15 mouse cellular contexts compared by ENCODE assay signal in the genomic region with DNA sequence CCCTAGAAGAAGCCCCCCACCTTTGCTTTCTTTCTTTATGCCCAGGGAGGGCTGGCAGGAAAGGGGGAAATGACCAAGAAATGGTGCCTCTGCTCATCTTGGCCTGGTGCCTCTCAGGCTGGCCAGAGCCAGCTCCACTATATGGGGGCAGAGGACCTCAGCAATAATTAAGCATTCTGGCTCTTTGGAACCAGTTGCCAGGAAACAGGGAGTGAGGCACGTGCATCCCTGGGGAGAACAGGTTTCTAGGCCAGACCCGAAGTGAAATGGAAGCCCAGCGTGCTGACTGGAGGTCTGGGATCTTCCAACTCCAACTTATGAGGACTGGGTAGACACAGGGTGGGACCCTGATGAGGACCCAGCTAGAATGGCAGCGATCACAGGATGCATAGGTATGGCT. TPM values are rescaled to one million over a fixed set of nuclear protein-coding genes. Genes with fewer than 3 reads are reported as not detected.
DNase-seq lines count a peak whose midpoint lies in the region; ATAC-seq lines count a peak whose summit lies in the region.
"Had no signal": no experiment of that assay in that cellular context is flagged by ENCODE, and none has a peak within 500 bp of the region (broad histone marks: within the 10 kb centered on the region; RNA-seq: fewer than 3 reads in every experiment).

No protein-coding gene starts in this region.

- peak overlapping the region; percentile 84 for H3K27ac ChIP-seq in midbrain, embryonic 10.5 days (replicated peaks)
- H3K27ac ChIP-seq in midbrain, embryonic 16.5 days (ENCODE audit: low read length) = no peak overlapping the region
- H3K27ac ChIP-seq in forebrain, embryonic 13.5 days = no peak overlapping the region; the same call in 1 of the 2 replicates
- H3K27ac ChIP-seq in hindbrain, embryonic 16.5 days (ENCODE audit: low read depth, low read length) = no peak overlapping the region
- 0 out of 2 replicates have a peak overlapping the region, but pooled peaks have one; percentile 33 for H3K27ac ChIP-seq in neural tube, embryonic 15.5 days (replicated peaks)
- H3K27ac ChIP-seq: liver, embryonic 12.5 days had no signal

- ATAC-seq in midbrain, embryonic 16.5 days = no peak; the same call in 1 of the 2 replicates
- no peak for ATAC-seq in forebrain, embryonic 13.5 days
- peak; percentile 35 for ATAC-seq in hindbrain, embryonic 16.5 days
- ATAC-seq in neural tube, embryonic 15.5 days (ENCODE audit: low FRiP score) = no peak

- peak overlapping the region; percentile 88; the same call in 1 of the 2 replicates for H3K4me3 ChIP-seq in midbrain, embryonic 10.5 days
- no peak overlapping the region for H3K4me3 ChIP-seq in midbrain, embryonic 16.5 days (ENCODE audit: low read depth, low read length)
- H3K4me3 ChIP-seq in forebrain, embryonic 13.5 days = no peak overlapping the region
- no peak overlapping the region for H3K4me3 ChIP-seq in hindbrain, embryonic 16.5 days (ENCODE audit: low read length)
- no peak overlapping the region for H3K4me3 ChIP-seq in neural tube, embryonic 15.5 days (replicated peaks)

- peaks cover 67% of the 10 kb centered on the region for H3K4me1 ChIP-seq in midbrain, embryonic 10.5 days
- H3K4me1 ChIP-seq in midbrain, embryonic 16.5 days (ENCODE audit: control insufficient read depth, insufficient read depth, low read length) = peaks cover 24% of the 10 kb centered on the region
- peaks cover 41% of the 10 kb centered on the region for H3K4me1 ChIP-seq in forebrain, embryonic 13.5 days
- H3K4me1 ChIP-seq in hindbrain, embryonic 16.5 days (ENCODE audit: control insufficient read depth, insufficient read depth, low read depth, low read length) = peaks cover 31% of the 10 kb centered on the region
- peaks cover 50% of the 10 kb centered on the region for H3K4me1 ChIP-seq in neural tube, embryonic 15.5 days

- peaks cover 53% of the 10 kb centered on the region for H3K27me3 ChIP-seq in midbrain, embryonic 10.5 days (ENCODE audit: low read depth, poor library complexity, severe bottlenecking)
- peaks cover 19% of the 10 kb centered on the region for H3K27me3 ChIP-seq in midbrain, embryonic 16.5 days (ENCODE audit: control insufficient read depth, insufficient read depth, low read depth, low read length)
- peaks cover 52% of the 10 kb centered on the region for H3K27me3 ChIP-seq in forebrain, embryonic 13.5 days
- peaks cover 9% of the 10 kb centered on the region; the same call in 1 of the 2 replicates for H3K27me3 ChIP-seq in hindbrain, embryonic 16.5 days (replicated peaks; ENCODE audit: control insufficient read depth, insufficient read depth, low read length)
- H3K27me3 ChIP-seq in neural tube, embryonic 15.5 days (replicated peaks) = peaks cover 28% of the 10 kb centered on the region

- DNase-seq in midbrain, embryonic 10.5 days (ENCODE audit: low spot score) = no peak
- no peak for DNase-seq in adrenal gland, postnatal 10 days
- no peak for DNase-seq in urinary bladder, postnatal 25 days (ENCODE audit: low spot score)
- DNase-seq: adrenal gland, postnatal 14 days; heart, adult 18-20 months; lung, postnatal 4 days; thymus, adult 2 months had no signal

- H3K9me3 ChIP-seq in midbrain, embryonic 10.5 days (replicated peaks) = no peaks in the 10 kb centered on the region
- H3K9me3 ChIP-seq in midbrain, embryonic 16.5 days (replicated peaks; ENCODE audit: control insufficient read depth, low read length, poor library complexity, severe bottlenecking) = no peaks in the 10 kb centered on the region
- no peaks in the 10 kb centered on the region for H3K9me3 ChIP-seq in forebrain, embryonic 13.5 days (replicated peaks)
- no peaks in the 10 kb centered on the region for H3K9me3 ChIP-seq in hindbrain, embryonic 16.5 days (ENCODE audit: control insufficient read depth, low read length)
- no peaks in the 10 kb centered on the region for H3K9me3 ChIP-seq in neural tube, embryonic 15.5 days (replicated peaks)
- H3K9me3 ChIP-seq: liver, embryonic 12.5 days had no signal

- H3K4me2 ChIP-seq in midbrain, embryonic 16.5 days (ENCODE audit: low read length) = no peak overlapping the region; the same call in 1 of the 2 replicates
- H3K4me2 ChIP-seq in forebrain, embryonic 13.5 days = peak overlapping the region; percentile 95
- H3K4me2 ChIP-seq in hindbrain, embryonic 16.5 days (ENCODE audit: low read length) = no peak overlapping the region; the same call in 1 of the 2 replicates
- peak overlapping the region; percentile 93 for H3K4me2 ChIP-seq in neural tube, embryonic 15.5 days

- WGBS in midbrain, embryonic 10.5 days = 32% methylated on average over 4 of the region's 4 CpGs
- 20% methylated on average over 4 of the region's 4 CpGs for WGBS in midbrain, embryonic 16.5 days
- 36% methylated on average over 4 of the region's 4 CpGs for WGBS in forebrain, embryonic 13.5 days
- WGBS in hindbrain, embryonic 16.5 days = 16% methylated on average over 4 of the region's 4 CpGs
- WGBS in neural tube, embryonic 15.5 days = 19% methylated on average over 4 of the region's 4 CpGs

- peaks cover 15% of the 10 kb centered on the region for H3K36me3 ChIP-seq in midbrain, embryonic 10.5 days
- H3K36me3 ChIP-seq in midbrain, embryonic 16.5 days (ENCODE audit: control insufficient read depth, insufficient read depth, low read length) = no peaks in the 10 kb centered on the region
- H3K36me3 ChIP-seq in forebrain, embryonic 13.5 days (ENCODE audit: poor library complexity, severe bottlenecking) = peaks cover 6% of the 10 kb centered on the region; the same call in 1 of the 2 replicates
- H3K36me3 ChIP-seq in hindbrain, embryonic 16.5 days (ENCODE audit: control insufficient read depth, insufficient read depth, low read length) = no peaks in the 10 kb centered on the region
- H3K36me3 ChIP-seq in neural tube, embryonic 15.5 days = no peaks in the 10 kb centered on the region

- H3K9ac ChIP-seq in midbrain, embryonic 16.5 days (ENCODE audit: low read depth, low read length) = no peak overlapping the region
- no peak overlapping the region for H3K9ac ChIP-seq in forebrain, embryonic 13.5 days
- no peak overlapping the region for H3K9ac ChIP-seq in hindbrain, embryonic 16.5 days (ENCODE audit: low read depth, low read length)
- H3K9ac ChIP-seq in neural tube, embryonic 15.5 days (replicated peaks) = no peak overlapping the region

RNA-seq across cellular contexts. Expression of a gene that starts 0.5 kb away (rescaled TPM):
- polyA plus RNA-seq in midbrain, embryonic 10.5 days (2016; fragmentation: Nextera tagmentation; extraction: Ambion mirVana) = 0.20 TPM in 1 of 2 replicates, not detected in the other
- polyA plus RNA-seq in midbrain, embryonic 16.5 days (2015; fragmentation: Nextera tagmentation; extraction: Ambion mirVana) = not detected in 2 replicates
- polyA plus RNA-seq in forebrain, embryonic 13.5 days (2015; fragmentation: Nextera tagmentation; extraction: Ambion mirVana) = not detected in 2 replicates
- 0.94 and 1.1 TPM in 2 replicates for polyA plus RNA-seq in hindbrain, embryonic 16.5 days (2015; fragmentation: Nextera tagmentation; extraction: Ambion mirVana)
- not detected in 2 replicates for polyA plus RNA-seq in neural tube, embryonic 15.5 days (2015; fragmentation: Nextera tagmentation; extraction: Ambion mirVana)
- total RNA-seq in adrenal gland, postnatal 10 days (2021) = not detected
- total RNA-seq: adrenal gland, postnatal 14 days; common myeloid progenitor, adult 5-6 weeks; G1E; heart, adult 18-20 months; layer of hippocampus, postnatal 25 days had no signal
- polyA plus RNA-seq: G1E; liver, embryonic 12.5 days; thymus, adult 2 months had no signal

RNA-seq across cellular contexts. Expression of a gene that starts 0.9 kb away (rescaled TPM):
- 19.4 and 22.9 TPM in 2 replicates for polyA plus RNA-seq in midbrain, embryonic 10.5 days (2016; fragmentation: Nextera tagmentation; extraction: Ambion mirVana)
- 12.4 and 13.4 TPM in 2 replicates for polyA plus RNA-seq in midbrain, embryonic 16.5 days (2015; fragmentation: Nextera tagmentation; extraction: Ambion mirVana)
- 16.6 and 17.2 TPM in 2 replicates for polyA plus RNA-seq in forebrain, embryonic 13.5 days (2015; fragmentation: Nextera tagmentation; extraction: Ambion mirVana)
- 13.3 and 14.7 TPM in 2 replicates for polyA plus RNA-seq in hindbrain, embryonic 16.5 days (2015; fragmentation: Nextera tagmentation; extraction: Ambion mirVana)
- polyA plus RNA-seq in neural tube, embryonic 15.5 days (2015; fragmentation: Nextera tagmentation; extraction: Ambion mirVana) = 13.9 and 14.8 TPM in 2 replicates
- 10 to 100 TPM in 1 of 2 experiments, 1 to 10 TPM in 1; 7.9 to 10.1 TPM for total RNA-seq in adrenal gland, postnatal 10 days (2021)

RNA-seq across cellular contexts. Expression of a gene that starts 2.8 kb away (rescaled TPM):
- 0.25 and 1.0 TPM in 2 replicates for polyA plus RNA-seq in midbrain, embryonic 10.5 days (2016; fragmentation: Nextera tagmentation; extraction: Ambion mirVana)
- polyA plus RNA-seq in midbrain, embryonic 16.5 days (2015; fragmentation: Nextera tagmentation; extraction: Ambion mirVana) = 0.24 and 0.51 TPM in 2 replicates
- polyA plus RNA-seq in forebrain, embryonic 13.5 days (2015; fragmentation: Nextera tagmentation; extraction: Ambion mirVana) = 0.65 and 0.68 TPM in 2 replicates
- polyA plus RNA-seq in hindbrain, embryonic 16.5 days (2015; fragmentation: Nextera tagmentation; extraction: Ambion mirVana) = 0.50 and 0.60 TPM in 2 replicates
- 0.42 TPM in 1 of 2 replicates, not detected in the other for polyA plus RNA-seq in neural tube, embryonic 15.5 days (2015; fragmentation: Nextera tagmentation; extraction: Ambion mirVana)
- total RNA-seq in adrenal gland, postnatal 10 days (2021) = not detected
- total RNA-seq: adrenal gland, postnatal 14 days; heart, adult 18-20 months; layer of hippocampus, postnatal 25 days had no signal
- polyA plus RNA-seq: thymus, adult 2 months had no signal

RNA-seq across cellular contexts. Expression of a gene that starts 7.7 kb away (rescaled TPM):
- polyA plus RNA-seq in midbrain, embryonic 10.5 days (2016; fragmentation: Nextera tagmentation; extraction: Ambion mirVana) = 5.7 and 9.5 TPM in 2 replicates
- 12.9 and 16.2 TPM in 2 replicates for polyA plus RNA-seq in midbrain, embryonic 16.5 days (2015; fragmentation: Nextera tagmentation; extraction: Ambion mirVana)
- 4.7 and 5.1 TPM in 2 replicates for polyA plus RNA-seq in forebrain, embryonic 13.5 days (2015; fragmentation: Nextera tagmentation; extraction: Ambion mirVana)
- polyA plus RNA-seq in hindbrain, embryonic 16.5 days (2015; fragmentation: Nextera tagmentation; extraction: Ambion mirVana) = 15.7 and 16.9 TPM in 2 replicates
- 14.2 and 17.0 TPM in 2 replicates for polyA plus RNA-seq in neural tube, embryonic 15.5 days (2015; fragmentation: Nextera tagmentation; extraction: Ambion mirVana)
- total RNA-seq in adrenal gland, postnatal 10 days (2021) = 10 to 100 TPM; 12.3 to 21.7 TPM
- total RNA-seq: common myeloid progenitor, adult 5-6 weeks; G1E had no signal
- polyA plus RNA-seq: G1E had no signal

RNA-seq across cellular contexts. Expression of a gene that starts 8.1 kb away (rescaled TPM):
- polyA plus RNA-seq in midbrain, embryonic 10.5 days (2016; fragmentation: Nextera tagmentation; extraction: Ambion mirVana) = 0.22 and 0.35 TPM in 2 replicates
- polyA plus RNA-seq in midbrain, embryonic 16.5 days (2015; fragmentation: Nextera tagmentation; extraction: Ambion mirVana) = 0.11 and 0.13 TPM in 2 replicates
- polyA plus RNA-seq in forebrain, embryonic 13.5 days (2015; fragmentation: Nextera tagmentation; extraction: Ambion mirVana) = not detected in 2 replicates
- 0.10 and 0.21 TPM in 2 replicates for polyA plus RNA-seq in hindbrain, embryonic 16.5 days (2015; fragmentation: Nextera tagmentation; extraction: Ambion mirVana)
- polyA plus RNA-seq in neural tube, embryonic 15.5 days (2015; fragmentation: Nextera tagmentation; extraction: Ambion mirVana) = 0.20 and 1.4 TPM in 2 replicates
- under 1 TPM; 0.45 to 0.51 TPM for total RNA-seq in adrenal gland, postnatal 10 days (2021)
- total RNA-seq: common myeloid progenitor, adult 5-6 weeks had no signal
- polyA plus RNA-seq: G1E had no signal

Comparison
In these comparisons a context has a peak if more than half of its experiments do, and no peak if none do; other contexts are left out.
1. H3K27ac ChIP-seq: peak in midbrain, embryonic 10.5 days (single experiment) and neural tube, embryonic 15.5 days (single experiment); none in midbrain, embryonic 16.5 days (single experiment), forebrain, embryonic 13.5 days (single experiment) and hindbrain, embryonic 16.5 days (single experiment).
2. H3K4me2 ChIP-seq: peak in forebrain, embryonic 13.5 days (single experiment) and neural tube, embryonic 15.5 days (single experiment); none in midbrain, embryonic 16.5 days (single experiment) and hindbrain, embryonic 16.5 days (single experiment).